Mouse (Mus musculus) forebrain, embryonic 11.5 days (tissue): ENCODE measurements around the gene Ogfod2. TPM values are rescaled to one million over a fixed set of nuclear protein-coding genes. Genes with fewer than 3 reads are reported as not detected.

Source experiments
- ATAC-seq: fragments of 200-750 bp; cut with Nextera tagmentation; replicated peaks from 2 replicates; pipeline ENCODE4 v1.8.0; 2017; ENCODE audit warnings: moderate TSS enrichment; ENCODE audit not compliant: low FRiP score
- DNase-seq: peaks from one replicate; pipeline ENCODE4 v3.0.0-alpha.2; 2017; ENCODE audit warnings: low spot score
- H3K27ac ChIP-seq: fragments of 300-500 bp; sonication (generic); 2 replicates; pipeline ENCODE4 v1.5.1; 2014; ENCODE audit warnings: low read depth, low read length
- H3K27me3 ChIP-seq: fragments of 300-500 bp; sonication (generic); 2 replicates; pipeline ENCODE4 v1.6.1; 2014; ENCODE audit warnings: mild to moderate bottlenecking, low read length, mixed read lengths; ENCODE audit not compliant: control insufficient read depth, insufficient read depth
- H3K36me3 ChIP-seq: fragments of 300-500 bp; sonication (generic); 2 replicates; pipeline ENCODE4 v1.6.1; 2014; ENCODE audit warnings: mild to moderate bottlenecking, low read length, moderate library complexity, mixed read lengths; ENCODE audit not compliant: control insufficient read depth, insufficient read depth
- H3K4me1 ChIP-seq: fragments of 300-500 bp; sonication (generic); replicated peaks from 2 replicates; pipeline ENCODE4 v1.6.1; 2014; ENCODE audit warnings: low read length, mixed read lengths; ENCODE audit not compliant: control insufficient read depth, insufficient read depth
- H3K4me2 ChIP-seq: fragments of 300-500 bp; sonication (generic); 2 replicates; pipeline ENCODE4 v1.6.1; 2014; ENCODE audit warnings: low read depth, mild to moderate bottlenecking, low read length, moderate library complexity, mixed read lengths; ENCODE audit not compliant: severe bottlenecking
- H3K4me3 ChIP-seq: fragments of 300-500 bp; sonication (generic); 2 replicates; pipeline ENCODE4 v1.5.1; 2014; ENCODE audit warnings: low read depth, low read length
- H3K9ac ChIP-seq: fragments of 300-500 bp; sonication (generic); 2 replicates; pipeline ENCODE4 v1.6.1; 2014; ENCODE audit warnings: low read length
- H3K9me3 ChIP-seq: fragments of 300-500 bp; sonication (generic); 2 replicates; pipeline ENCODE4 v1.6.1; 2016; ENCODE audit warnings: low read length, mixed read lengths; ENCODE audit not compliant: control insufficient read depth
- WGBS: fragments of 180-500 bp; shearing (Covaris S2); extraction: QIAGEN DNeasy Blood & Tissue Kit; methylation state at CpG from one replicate; pipeline ENCODE4 v1.1.7; 2014; 5-methylcytosine and 5-hydroxymethylcytosine counted together
- polyA plus RNA-seq: library from polyadenylated mRNA; unstranded; fragments of >200 nt; fragmentation: Nextera tagmentation; extraction: Ambion mirVana; gene quantifications from 2 replicates; pipeline ENCODE4 v1.2.1, GENCODE M21; 2014

The Ogfod2 gene
- 14.5 and 15.8 TPM in 2 replicates for polyA plus RNA-seq

DNA sequence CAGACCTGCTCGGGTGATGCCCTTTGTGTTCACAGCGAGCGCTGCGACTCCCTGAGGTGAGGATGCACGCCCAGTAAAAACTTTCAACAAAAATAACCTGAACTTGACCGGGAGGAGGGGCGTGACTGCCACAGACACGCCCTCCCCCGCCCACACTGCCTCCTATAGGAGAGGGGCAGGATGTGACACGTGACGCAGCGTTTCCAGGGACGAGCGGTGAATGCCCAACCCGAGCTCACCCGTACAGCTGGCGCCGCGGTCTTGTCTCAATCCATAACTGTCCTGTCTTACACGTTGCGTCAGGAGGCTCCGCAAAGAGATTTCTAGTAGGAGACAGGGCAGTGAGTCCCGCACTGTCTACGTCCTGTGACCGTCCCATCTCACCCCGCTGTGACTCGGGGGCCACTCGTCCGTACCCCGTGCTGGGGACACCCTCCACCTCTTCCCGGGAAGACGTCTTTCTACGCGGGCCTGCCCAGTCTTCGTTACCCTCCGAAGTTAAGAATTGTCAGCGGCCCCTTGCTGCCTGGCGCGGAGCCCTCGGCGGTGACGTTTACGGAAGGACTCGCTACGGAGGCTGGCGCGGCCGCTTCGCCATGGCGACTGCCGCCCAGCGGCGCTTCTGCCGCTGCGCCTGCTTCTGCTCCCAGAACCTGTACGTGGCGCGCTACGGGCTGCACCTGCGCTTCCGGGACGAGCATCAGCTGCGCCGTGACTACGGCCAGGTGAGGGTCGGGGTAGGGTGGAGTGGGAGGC lies at the start of gene Ogfod2:
Ogfod2 (plus strand) TSS at position 556 of the 756 bp plus-strand sequence.
- ATAC-seq = peak; percentile 96
- WGBS = under 1% methylated on average over 66 of the region's 66 CpGs

DNA sequence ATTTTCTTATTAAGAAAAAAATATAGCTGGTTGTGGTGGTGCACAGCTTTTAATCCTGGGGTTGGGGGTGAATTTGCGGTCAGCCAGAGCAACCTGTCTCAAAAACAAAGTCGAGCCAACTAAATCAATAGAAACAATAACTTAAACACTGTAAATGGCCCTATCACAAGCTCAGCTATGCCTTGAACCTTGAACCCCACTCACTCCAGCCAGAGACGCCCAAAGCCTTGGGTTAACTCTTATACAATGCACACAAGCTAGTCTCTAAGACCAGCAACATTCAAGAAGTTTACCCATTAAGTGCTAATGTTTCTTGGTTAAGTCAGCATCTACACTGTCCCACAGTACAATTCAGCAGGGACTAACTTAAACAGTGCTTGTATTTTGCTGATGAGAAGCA lies 42.4 kb upstream of the Ogfod2 start:
- Histone ChIP-seq H3K9me3 (no peaks in the 10 kb centered on the region), H3K4me3 (no peak overlapping the region), H3K4me2 (no peak overlapping the region), H3K27me3 (no peaks in the 10 kb centered on the region), H3K27ac (no peak overlapping the region), H3K9ac (no peak overlapping the region), H3K36me3 (no peaks in the 10 kb centered on the region), H3K4me1 (no peaks in the 10 kb centered on the region)
- WGBS = 88% methylated on average over 3 of the region's 3 CpGs
- ATAC-seq (no peak), DNase-seq (no peak)

More for the DNA sequence above, at the start of gene Ogfod2:
- DNase-seq = peak; percentile 98
- Histone ChIP-seq H3K9me3 (no peaks in the 10 kb centered on the region), H3K36me3 (no peaks in the 10 kb centered on the region), H3K4me3 (peak within 1 kb of the TSS; percentile 86), H3K4me1 (peaks cover 13% of the 10 kb centered on the region), H3K4me2 (peak within 1 kb of the TSS; percentile 88), H3K27me3 (no peaks in the 10 kb centered on the region), H3K9ac (peak within 1 kb of the TSS; percentile 77), H3K27ac (peak within 1 kb of the TSS; percentile 32; the same call in 1 of the 2 replicates)

GRCm38 (mm10) chr5:124073682-124074081 lies 38.4 kb upstream of the Ogfod2 start:
- no peak overlapping the region for H3K4me2 ChIP-seq
- H3K27me3 ChIP-seq = no peaks in the 10 kb centered on the region
- no peak for DNase-seq
- H3K9me3 ChIP-seq = no peaks in the 10 kb centered on the region
- H3K4me1 ChIP-seq = no peaks in the 10 kb centered on the region
- no peak overlapping the region for H3K27ac ChIP-seq
- 56% methylated on average over 9 of the region's 9 CpGs for WGBS
- H3K9ac ChIP-seq = no peak overlapping the region
- ATAC-seq = no peak
- H3K36me3 ChIP-seq = no peaks in the 10 kb centered on the region
- H3K4me3 ChIP-seq = no peak overlapping the region

GRCm38 (mm10) chr5:124074845-124075307 lies 37.2 kb upstream of the Ogfod2 start:
- H3K9ac ChIP-seq = no peak overlapping the region
- ATAC-seq (no peak), DNase-seq (no peak)
- H3K27me3 ChIP-seq = no peaks in the 10 kb centered on the region
- H3K4me3 ChIP-seq = no peak overlapping the region
- no peaks in the 10 kb centered on the region for H3K36me3 ChIP-seq
- H3K4me2 ChIP-seq = no peak overlapping the region
- H3K9me3 ChIP-seq = no peaks in the 10 kb centered on the region
- WGBS = 75% methylated on average over 10 of the region's 10 CpGs
- H3K4me1 ChIP-seq = no peaks in the 10 kb centered on the region
- H3K27ac ChIP-seq = no peak overlapping the region

DNA sequence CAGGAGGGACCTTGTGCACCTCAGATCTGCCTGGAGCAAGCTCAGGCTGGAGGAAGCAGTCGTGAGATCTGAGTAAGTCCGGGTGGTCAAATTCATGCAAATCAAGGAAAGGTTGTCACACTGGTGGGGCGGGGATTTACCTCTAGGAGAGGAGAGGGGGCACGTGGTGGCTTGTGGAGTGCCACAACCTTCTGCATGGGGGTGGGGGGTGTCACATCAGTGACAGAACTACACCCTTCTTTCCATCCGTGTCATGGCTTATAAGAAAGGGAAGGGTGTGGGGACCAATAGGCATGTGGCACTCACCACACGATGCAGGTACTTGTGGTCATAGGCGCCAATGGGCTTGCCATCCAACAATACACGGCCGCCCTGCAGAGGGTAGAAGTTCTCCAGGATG lies 36.4 kb upstream of the Ogfod2 start:
- ATAC-seq = no peak
- Histone ChIP-seq H3K36me3 (no peaks in the 10 kb centered on the region), H3K4me2 (no peak overlapping the region), H3K27me3 (no peaks in the 10 kb centered on the region), H3K9ac (no peak overlapping the region), H3K4me3 (no peak overlapping the region), H3K4me1 (no peaks in the 10 kb centered on the region), H3K9me3 (no peaks in the 10 kb centered on the region), H3K27ac (no peak overlapping the region)
- DNase-seq = no peak
- 76% methylated on average over 9 of the region's 9 CpGs for WGBS

DNA sequence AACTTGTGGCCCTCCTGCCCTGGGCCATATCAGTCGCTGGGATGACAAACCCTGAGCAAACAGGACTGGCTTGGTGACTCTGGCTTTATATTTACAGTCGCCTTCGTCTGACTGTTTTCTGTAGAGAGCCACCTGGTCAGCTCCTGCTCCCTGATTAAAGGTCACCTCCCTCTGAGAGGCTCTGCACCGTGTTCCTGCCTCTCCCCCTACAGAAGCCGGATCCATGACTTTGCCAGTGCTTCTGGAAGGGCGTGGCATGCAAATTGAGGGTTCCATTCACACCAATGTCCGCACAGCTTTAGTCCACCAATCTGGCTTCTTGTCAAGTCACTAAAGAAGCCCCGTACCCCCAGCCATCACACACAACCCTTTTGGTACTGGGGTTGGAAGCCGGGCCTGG lies 35.5 kb upstream of the Ogfod2 start:
- DNase-seq = peak; percentile 48
- H3K27me3 ChIP-seq = no peaks in the 10 kb centered on the region
- H3K4me3 ChIP-seq = no peak overlapping the region
- no peak overlapping the region for H3K4me2 ChIP-seq
- H3K9ac ChIP-seq = no peak overlapping the region
- no peaks in the 10 kb centered on the region for H3K36me3 ChIP-seq
- H3K4me1 ChIP-seq = no peaks in the 10 kb centered on the region
- no peak for ATAC-seq
- WGBS = 58% methylated on average over 9 of the region's 9 CpGs
- no peak overlapping the region for H3K27ac ChIP-seq
- no peaks in the 10 kb centered on the region for H3K9me3 ChIP-seq

DNA sequence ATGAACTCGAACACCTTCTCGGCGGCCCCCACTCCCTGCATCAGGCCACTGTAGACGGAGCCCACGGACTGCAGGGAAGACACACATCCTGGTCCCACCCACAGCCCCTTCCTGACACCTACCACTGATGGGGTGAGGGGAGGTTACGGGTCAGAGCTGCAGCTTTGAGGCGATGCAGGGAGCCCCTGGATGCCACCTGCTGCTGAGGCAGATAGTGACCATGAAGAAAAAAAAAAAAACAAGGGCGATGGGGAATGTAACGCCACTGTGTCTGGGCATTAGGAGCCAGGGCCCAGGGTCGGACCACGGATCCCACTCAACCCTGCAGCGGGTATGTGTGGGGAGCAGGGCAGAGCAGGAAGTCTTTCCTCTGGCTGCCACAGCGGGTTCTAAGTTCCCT lies 34.9 kb upstream of the Ogfod2 start:
- no peak overlapping the region for H3K9ac ChIP-seq
- WGBS = 87% methylated on average over 13 of the region's 13 CpGs

GRCm38 (mm10) chr5:124077856-124078460 lies 34.1 kb upstream of the Ogfod2 start:
- ATAC-seq (no peak), DNase-seq (peak; percentile 45)
- H3K9me3 ChIP-seq = no peaks in the 10 kb centered on the region
- H3K9ac ChIP-seq = no peak overlapping the region
- H3K27ac ChIP-seq = no peak overlapping the region
- no peak overlapping the region for H3K4me3 ChIP-seq
- 59% methylated on average over 6 of the region's 6 CpGs for WGBS
- H3K4me2 ChIP-seq = no peak overlapping the region
- no peaks in the 10 kb centered on the region for H3K4me1 ChIP-seq
- H3K27me3 ChIP-seq = no peaks in the 10 kb centered on the region
- no peaks in the 10 kb centered on the region for H3K36me3 ChIP-seq

More for the DNA sequence above, 34.9 kb upstream of the Ogfod2 start:
- H3K27ac ChIP-seq = no peak overlapping the region
- H3K4me1 ChIP-seq = no peaks in the 10 kb centered on the region
- no peaks in the 10 kb centered on the region for H3K36me3 ChIP-seq
- H3K9me3 ChIP-seq = no peaks in the 10 kb centered on the region
- H3K4me3 ChIP-seq = no peak overlapping the region
- no peak for ATAC-seq
- H3K4me2 ChIP-seq = no peak overlapping the region
- H3K27me3 ChIP-seq = no peaks in the 10 kb centered on the region
- DNase-seq = no peak
